Mouse (Mus musculus) spleen, adult 12 weeks (tissue): ENCODE measurements around the gene Trmt112.
A peak's percentile ranks its signal among the peaks of the same experiment; 100 is the strongest.

Source experiments
- DNase-seq: peaks from one replicate; pipeline ENCODE4 v3.0.0; 2022; ENCODE audit warnings: low spot score

The Trmt112 gene

GRCm38 (mm10) chr19:6949532-6949931 lies 40.0 kb downstream of the Trmt112 start:
- DNase-seq, result no peak

GRCm38 (mm10) chr19:6949951-6950350 lies 40.5 kb downstream of the Trmt112 start:
- DNase-seq, result no peak

- no peak for DNase-seq
These were observed 41.2 kb downstream of the Trmt112 start for GRCm38 (mm10) chr19:6950613-6951153.

- peak; percentile 69 for DNase-seq
These were observed 42.0 kb downstream of the Trmt112 start for GRCm38 (mm10) chr19:6951381-6951968.

- DNase-seq, result peak; percentile 38
These were observed 42.7 kb downstream of the Trmt112 start for GRCm38 (mm10) chr19:6951994-6952711.

GRCm38 (mm10) chr19:6952712-6953037 lies 43.2 kb downstream of the Trmt112 start:
- DNase-seq, result no peak

GRCm38 (mm10) chr19:6954046-6954445 lies 44.5 kb downstream of the Trmt112 start:
- DNase-seq, result no peak

- DNase-seq, result no peak
These were observed 45.9 kb downstream of the Trmt112 start for GRCm38 (mm10) chr19:6955424-6955823.

GRCm38 (mm10) chr19:6956461-6956860 lies 47.0 kb downstream of the Trmt112 start:
- DNase-seq, result no peak
